In the genomic region with DNA sequence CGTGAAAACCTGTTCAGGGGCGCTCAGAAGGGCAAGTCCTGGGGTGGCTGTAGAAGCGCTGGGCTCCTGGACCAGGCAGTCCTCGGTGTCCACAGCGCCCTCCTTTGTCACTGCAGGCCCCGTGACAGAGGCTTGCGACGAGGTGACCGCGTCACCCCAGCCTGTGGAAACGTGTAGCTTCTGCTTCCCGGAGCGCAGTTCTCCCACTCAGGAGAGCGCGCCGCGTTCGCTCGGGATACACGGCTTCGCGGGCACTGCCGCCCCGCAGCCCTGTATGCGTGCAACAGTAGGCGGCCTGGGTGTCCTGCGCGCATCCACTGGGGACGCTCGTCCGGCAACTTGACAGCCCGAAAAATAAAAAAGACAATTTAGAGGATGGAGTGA, we compare ENCODE assay signal across 9 mouse cellular contexts. TPM values are rescaled to one million over a fixed set of nuclear protein-coding genes. Genes with fewer than 3 reads are reported as not detected.
DNase-seq lines count a peak whose midpoint lies in the region; ATAC-seq lines count a peak whose summit lies in the region.
"Had no signal": no experiment of that assay in that cellular context is flagged by ENCODE, and none has a peak within 500 bp of the region (broad histone marks: within the 10 kb centered on the region; RNA-seq: fewer than 3 reads in every experiment).

No protein-coding gene starts in this region.

- H3K36me3 ChIP-seq in embryonic facial prominence, embryonic 10.5 days (replicated peaks) = peaks cover 16% of the 10 kb centered on the region
- peaks cover 14% of the 10 kb centered on the region for H3K36me3 ChIP-seq in hindbrain, embryonic 13.5 days
- peaks cover 2% of the 10 kb centered on the region for H3K36me3 ChIP-seq in lung, embryonic 16.5 days (ENCODE audit: control insufficient read depth, insufficient read depth, low read length)

- peak overlapping the region; percentile 73 for H3K4me2 ChIP-seq in hindbrain, embryonic 13.5 days
- H3K4me2 ChIP-seq in lung, embryonic 16.5 days (ENCODE audit: low read depth, low read length) = peak overlapping the region; percentile 65

- H3K4me3 ChIP-seq in embryonic facial prominence, embryonic 10.5 days = peak overlapping the region; percentile 58
- H3K4me3 ChIP-seq in hindbrain, embryonic 13.5 days = peak overlapping the region; percentile 42
- H3K4me3 ChIP-seq in lung, embryonic 16.5 days (ENCODE audit: low read length) = peak overlapping the region; percentile 41
- H3K4me3 ChIP-seq: megakaryocyte, embryonic 14.5 days had no signal

- 9% methylated on average over 32 of the region's 32 CpGs for WGBS in embryonic facial prominence, embryonic 10.5 days
- 6% methylated on average over 32 of the region's 32 CpGs for WGBS in hindbrain, embryonic 13.5 days
- 8% methylated on average over 32 of the region's 32 CpGs for WGBS in lung, embryonic 16.5 days

- no peaks in the 10 kb centered on the region for H3K9me3 ChIP-seq in embryonic facial prominence, embryonic 10.5 days
- H3K9me3 ChIP-seq in hindbrain, embryonic 13.5 days = no peaks in the 10 kb centered on the region
- H3K9me3 ChIP-seq in lung, embryonic 16.5 days (ENCODE audit: control insufficient read depth, low read length) = no peaks in the 10 kb centered on the region
- H3K9me3 ChIP-seq: megakaryocyte, embryonic 14.5 days had no signal

- ATAC-seq in hindbrain, embryonic 13.5 days (ENCODE audit: low FRiP score) = peak; percentile 86
- peak; percentile 79 for ATAC-seq in lung, embryonic 16.5 days (ENCODE audit: low read depth)
- no peak for ATAC-seq in CD4-positive, CD25-positive, alpha-beta regulatory T cell, adult 4 months

- peak overlapping the region; percentile 48; the same call in 1 of the 2 replicates for H3K27ac ChIP-seq in embryonic facial prominence, embryonic 10.5 days (replicated peaks)
- H3K27ac ChIP-seq in hindbrain, embryonic 13.5 days = no peak overlapping the region
- H3K27ac ChIP-seq in lung, embryonic 16.5 days (ENCODE audit: low read length) = no peak overlapping the region

- peak overlapping the region; percentile 73 for H3K9ac ChIP-seq in hindbrain, embryonic 13.5 days
- peak overlapping the region; percentile 55 for H3K9ac ChIP-seq in lung, embryonic 16.5 days (ENCODE audit: low read length)

- peak; percentile 31 to 40 for DNase-seq in frontal cortex, postnatal 36 days (ENCODE audit: low spot score in 2 of 2)
- no peak for DNase-seq in frontal cortex, postnatal 25 days (ENCODE audit: low spot score in 2 of 2)
- peak; percentile 36 to 41 for DNase-seq in adrenal gland, adult 18-20 months (ENCODE audit: low spot score in 2 of 2)
- DNase-seq in embryonic facial prominence, embryonic 10.5 days (ENCODE audit: low spot score) = peak; percentile 58
- peak; percentile 46 to 56 for DNase-seq in right cerebral cortex, postnatal 10 days (ENCODE audit: low spot score in 2 of 2)

- peaks cover 41% of the 10 kb centered on the region for H3K27me3 ChIP-seq in embryonic facial prominence, embryonic 10.5 days (replicated peaks; ENCODE audit: low read depth, poor library complexity, severe bottlenecking)
- H3K27me3 ChIP-seq in hindbrain, embryonic 13.5 days = peaks cover 27% of the 10 kb centered on the region
- H3K27me3 ChIP-seq in lung, embryonic 16.5 days (ENCODE audit: control insufficient read depth, insufficient read depth, low read depth, low read length) = no peaks in the 10 kb centered on the region; the same call in 1 of the 2 replicates
- H3K27me3 ChIP-seq: megakaryocyte, embryonic 14.5 days had no signal

- H3K4me1 ChIP-seq in embryonic facial prominence, embryonic 10.5 days = peaks cover 12% of the 10 kb centered on the region
- peaks cover 19% of the 10 kb centered on the region for H3K4me1 ChIP-seq in hindbrain, embryonic 13.5 days (replicated peaks)
- H3K4me1 ChIP-seq in lung, embryonic 16.5 days (replicated peaks; ENCODE audit: control insufficient read depth, insufficient read depth, low read length) = no peaks in the 10 kb centered on the region

RNA-seq across cellular contexts. Expression of gene Tnfrsf13b, which starts 20.7 kb away (rescaled TPM):
- under 1 TPM; 0.50 to 0.70 TPM for total RNA-seq in adrenal gland, adult 18-20 months (2021)
- 0.86 and 1.2 TPM in 2 replicates for polyA plus RNA-seq in embryonic facial prominence, embryonic 10.5 days (2016; fragmentation: Nextera tagmentation; extraction: Ambion mirVana)
- polyA plus RNA-seq in hindbrain, embryonic 13.5 days (2015; fragmentation: Nextera tagmentation; extraction: Ambion mirVana) = 1.1 and 1.3 TPM in 2 replicates
- polyA plus RNA-seq in lung, embryonic 16.5 days (2015; fragmentation: Nextera tagmentation; extraction: Ambion mirVana) = 3.3 and 3.7 TPM in 2 replicates
- polyA plus RNA-seq in CD4-positive, CD25-positive, alpha-beta regulatory T cell, adult 4 months (2017; shearing (Covaris generic)) = 10 to 100 TPM; 77.2 to 97.2 TPM

RNA-seq across cellular contexts. Expression of gene Usp22, which starts 27.6 kb away (rescaled TPM):
- total RNA-seq in adrenal gland, adult 18-20 months (2021) = 10 to 100 TPM; 42.3 to 57.6 TPM
- 185 and 189 TPM in 2 replicates for polyA plus RNA-seq in embryonic facial prominence, embryonic 10.5 days (2016; fragmentation: Nextera tagmentation; extraction: Ambion mirVana)
- 355 and 383 TPM in 2 replicates for polyA plus RNA-seq in hindbrain, embryonic 13.5 days (2015; fragmentation: Nextera tagmentation; extraction: Ambion mirVana)
- 98.9 and 103 TPM in 2 replicates for polyA plus RNA-seq in lung, embryonic 16.5 days (2015; fragmentation: Nextera tagmentation; extraction: Ambion mirVana)
- 10 to 100 TPM; 11.3 to 13.1 TPM for polyA plus RNA-seq in CD4-positive, CD25-positive, alpha-beta regulatory T cell, adult 4 months (2017; shearing (Covaris generic))

Comparison
In these comparisons a context has a peak if more than half of its experiments do, and no peak if none do; other contexts are left out.
1. DNase-seq: peak in frontal cortex, postnatal 36 days (2 of 2), adrenal gland, adult 18-20 months (2 of 2), embryonic facial prominence, embryonic 10.5 days (single experiment) and right cerebral cortex, postnatal 10 days (2 of 2); none in frontal cortex, postnatal 25 days (0 of 2).
2. RNA of gene Tnfrsf13b, which starts 20.7 kb away (polyA plus RNA-seq): 77.2 to 97.2 TPM in CD4-positive, CD25-positive, alpha-beta regulatory T cell, adult 4 months; 3.3 to 3.7 TPM in lung, embryonic 16.5 days, 1.1 to 1.3 TPM in hindbrain, embryonic 13.5 days and 0.86 to 1.2 TPM in embryonic facial prominence, embryonic 10.5 days; every median in the first group is over 10 times any median in the second.
3. Peak in every context shown above with its lines, with median percentiles within 50 percentile points of each other: H3K4me3 ChIP-seq.